Mouse (Mus musculus): ENCODE measurements at regions not wholly inside any gene's neighbourhood (a gene's known extent, or its start where the extent isn't known, plus 50 kb on each side); places are given as distances from the start of the nearest gene placed in this dataset.

GRCm38 (mm10) chr2:78804931-78805330 lies 63.0 kb upstream of the Ube2e3 start:
- no peak for DNase-seq

- DNase-seq = no peak
These were observed 64.4 kb upstream of the Ube2e3 start for GRCm38 (mm10) chr2:78803543-78803942.

- DNase-seq = no peak
These were observed 72.5 kb upstream of the Ube2e3 start for GRCm38 (mm10) chr2:78795446-78795845.

GRCm38 (mm10) chr2:78794734-78795133 lies 73.2 kb upstream of the Ube2e3 start:
- no peak for DNase-seq

- no peak for DNase-seq
These were observed 78.8 kb upstream of the Ube2e3 start for GRCm38 (mm10) chr2:78789124-78789523.

GRCm38 (mm10) chr2:78788222-78788621 lies 79.7 kb upstream of the Ube2e3 start:
- DNase-seq = no peak

GRCm38 (mm10) chr2:78779949-78780348 lies 88.0 kb upstream of the Ube2e3 start:
- no peak for DNase-seq

GRCm38 (mm10) chr2:78777589-78777988 lies 90.3 kb upstream of the Ube2e3 start:
- DNase-seq = no peak

GRCm38 (mm10) chr2:78754362-78754761 lies 113.6 kb upstream of the Ube2e3 start:
- no peak for DNase-seq

- DNase-seq = no peak
These were observed 114.0 kb upstream of the Ube2e3 start for GRCm38 (mm10) chr2:78753918-78754317.

GRCm38 (mm10) chr2:78730161-78730560 lies 137.8 kb upstream of the Ube2e3 start:
- no peak for DNase-seq

- DNase-seq = no peak
These were observed 141.9 kb upstream of the Ube2e3 start for GRCm38 (mm10) chr2:78726060-78726459.

- DNase-seq = no peak
These were observed 143.5 kb upstream of the Ube2e3 start for GRCm38 (mm10) chr2:78724416-78724815.

GRCm38 (mm10) chr2:78723423-78723822 lies 144.5 kb upstream of the Ube2e3 start:
- no peak for DNase-seq

- no peak for DNase-seq
These were observed 145.2 kb upstream of the Ube2e3 start for GRCm38 (mm10) chr2:78722739-78723138.

GRCm38 (mm10) chr2:78718550-78718949 lies 149.4 kb upstream of the Ube2e3 start:
- no peak for DNase-seq

GRCm38 (mm10) chr2:78716157-78716798 lies 151.6 kb upstream of the Ube2e3 start:
- DNase-seq = no peak

GRCm38 (mm10) chr2:78694851-78695250 lies 173.1 kb upstream of the Ube2e3 start:
- no peak for DNase-seq

- no peak for DNase-seq
These were observed 211.3 kb upstream of the Ube2e3 start for GRCm38 (mm10) chr2:78656668-78657067.

- DNase-seq = no peak
These were observed 212.6 kb upstream of the Ube2e3 start for GRCm38 (mm10) chr2:78655156-78655855.

GRCm38 (mm10) chr2:78651549-78651948 lies 216.4 kb upstream of the Ube2e3 start:
- no peak for DNase-seq

- DNase-seq = no peak
These were observed 227.6 kb upstream of the Ube2e3 start for GRCm38 (mm10) chr2:78640361-78640760.

GRCm38 (mm10) chr2:78625264-78625663 lies 242.7 kb upstream of the Ube2e3 start:
- DNase-seq = no peak

GRCm38 (mm10) chr2:78606388-78606787 lies 261.5 kb upstream of the Ube2e3 start:
- no peak for DNase-seq

GRCm38 (mm10) chr2:78600753-78601152 lies 267.2 kb upstream of the Ube2e3 start:
- DNase-seq = no peak

Data from kidney, postnatal 25 days (tissue).